Mouse (Mus musculus): ENCODE results near the gene Ociad2. TPM values are rescaled to one million over a fixed set of nuclear protein-coding genes. Genes with fewer than 3 reads are reported as not detected.

Gene Ociad2
- polyA plus RNA-seq, 1 experiment: 3.1 TPM

DNA sequence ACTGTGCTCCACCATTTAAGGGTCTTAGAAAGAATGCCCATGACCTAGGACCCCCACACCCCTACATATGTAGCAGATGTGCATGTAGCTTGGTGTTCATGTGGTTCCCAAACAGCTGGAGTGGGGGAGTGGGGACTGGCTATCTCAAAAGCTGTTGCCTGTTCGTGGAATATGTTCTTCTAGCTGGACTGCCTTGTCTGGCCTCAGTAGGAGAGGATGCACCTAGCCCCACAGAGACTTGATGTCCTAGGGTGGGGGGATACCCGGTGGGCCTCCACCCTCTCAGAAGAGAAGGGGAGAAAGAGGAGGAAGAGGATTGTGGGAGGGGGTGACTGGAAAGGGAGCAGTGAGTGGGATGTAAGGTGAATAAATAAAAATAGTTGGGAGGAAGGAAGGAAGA, 65.9 kb downstream of the Ociad2 start:
- no peak for TF ChIP-seq CTCF (IDR thresholded peaks at IDR 0.05; ENCODE audit: borderline replicate concordance, control insufficient read depth, extremely low read depth, insufficient read depth, low read length, poor library complexity)
- TF ChIP-seq POLR2A (IDR thresholded peaks at IDR 0.05; ENCODE audit: control insufficient read depth, extremely low read depth, insufficient read depth, low read length, poor library complexity): no peak
- Histone ChIP-seq H3K36me3 (ENCODE audit: control insufficient read depth, insufficient read depth, low read length) (no peaks in the 10 kb centered on the region), H3K27me3 (ENCODE audit: control insufficient read depth, insufficient read depth, low read length) (no peaks in the 10 kb centered on the region), H3K4me1 (replicated peaks; ENCODE audit: control insufficient read depth, insufficient read depth, low read length) (peaks cover 4% of the 10 kb centered on the region; the same call in 1 of the 2 replicates), H3K27ac (ENCODE audit: control insufficient read depth, insufficient read depth, low read length) (no peak overlapping the region), H3K4me3 (ENCODE audit: control insufficient read depth, insufficient read depth, low read length) (no peak overlapping the region)
- WGBS: 82% methylated on average over 2 of the region's 2 CpGs
- no peak for DNase-seq

DNA sequence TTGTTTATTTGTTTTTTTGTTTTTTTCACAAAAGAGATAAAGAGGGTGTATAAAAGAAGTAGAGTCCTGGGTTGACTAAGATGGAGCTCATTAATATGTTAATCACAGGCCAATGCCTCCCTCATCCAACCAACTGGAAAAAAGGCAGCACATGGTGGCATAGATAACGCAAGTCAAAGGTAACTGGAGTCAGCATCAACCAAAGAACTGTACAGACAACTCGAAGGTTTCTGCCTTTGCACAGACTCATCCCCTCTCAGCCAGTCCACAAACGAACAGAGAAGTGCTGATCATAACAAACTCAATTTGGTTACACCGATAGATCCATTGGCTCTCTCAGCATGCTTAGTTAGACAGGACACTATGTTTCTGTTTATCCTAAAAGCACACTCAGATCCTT, 67.7 kb downstream of the Ociad2 start:
- no peak for DNase-seq
- TF ChIP-seq POLR2A (IDR thresholded peaks at IDR 0.05; ENCODE audit: control insufficient read depth, extremely low read depth, insufficient read depth, low read length, poor library complexity): no peak
- TF ChIP-seq CTCF (IDR thresholded peaks at IDR 0.05; ENCODE audit: borderline replicate concordance, control insufficient read depth, extremely low read depth, insufficient read depth, low read length, poor library complexity): no peak
- no peaks in the 10 kb centered on the region for H3K36me3 ChIP-seq (ENCODE audit: control insufficient read depth, insufficient read depth, low read length)
- no peaks in the 10 kb centered on the region for H3K27me3 ChIP-seq (ENCODE audit: control insufficient read depth, insufficient read depth, low read length)
- no peaks in the 10 kb centered on the region for H3K4me1 ChIP-seq (replicated peaks; ENCODE audit: control insufficient read depth, insufficient read depth, low read length)
- no peak overlapping the region for H3K4me3 ChIP-seq (ENCODE audit: control insufficient read depth, insufficient read depth, low read length)
- no peak overlapping the region for H3K27ac ChIP-seq (ENCODE audit: control insufficient read depth, insufficient read depth, low read length)
- 93% methylated on average over 4 of the region's 4 CpGs for WGBS

Other genes starting within 250 kb of the Ociad2 start
- gene Fryl, start 84.4 kb downstream of the Ociad2 start, polyA plus RNA-seq (2012; rRNA removed): 107 and 147 TPM in 2 replicates
- gene Ociad1, start 48.2 kb downstream of the Ociad2 start, polyA plus RNA-seq (2012; rRNA removed): 72.5 and 73.3 TPM in 2 replicates
- 0.05 and 0.07 TPM in 2 replicates for gene Cwh43, start 65.0 kb upstream of the Ociad2 start, polyA plus RNA-seq (2012; rRNA removed)
- 2.9 and 3.9 TPM in 2 replicates for gene Dcun1d4, start 140.0 kb upstream of the Ociad2 start, polyA plus RNA-seq (2012; rRNA removed)